Mouse (Mus musculus) CH12.LX (cell line): ENCODE results near the gene Copg2. TPM values are rescaled to one million over a fixed set of nuclear protein-coding genes. Genes with fewer than 3 reads are reported as not detected.

ENCODE experiments used
- DNase-seq: peaks from one replicate; pipeline ENCODE4 v3.0.0-alpha.2; 2013; ENCODE audit errors: extremely low read depth
- H3K27ac ChIP-seq: 2 replicates; pipeline ENCODE4 v1.5.1; 2012; ENCODE audit warnings: low read depth, mild to moderate bottlenecking, control low read depth, moderate library complexity; ENCODE audit not compliant: insufficient read depth
- H3K27me3 ChIP-seq: replicated peaks from 2 replicates; pipeline ENCODE3; 2012; ENCODE audit warnings: inconsistent platforms
- H3K36me3 ChIP-seq, 2 experiments: replicated peaks in 1 of 2; 2 replicates each; pipeline versions ENCODE3 to v1.6.1; 2012; ENCODE audit warnings: inconsistent platforms in 1 of 2, low read length in 1 of 2, mild to moderate bottlenecking in 1 of 2, mixed read lengths in 1 of 2, moderate library complexity in 1 of 2; ENCODE audit not compliant: control insufficient read depth in 1 of 2, insufficient read depth in 1 of 2
- H3K4me1 ChIP-seq, 2 experiments: 2 replicates each; pipeline ENCODE4 v1.6.1; 2012; ENCODE audit warnings: inconsistent platforms in 1 of 2, moderate library complexity in 1 of 2; ENCODE audit not compliant: insufficient read depth in 2 of 2, control insufficient read depth in 1 of 2
- H3K4me2 ChIP-seq: 2 replicates; pipeline ENCODE4 v1.6.1; 2012; ENCODE audit warnings: low read depth, mild to moderate bottlenecking, control low read depth; ENCODE audit not compliant: poor library complexity, insufficient read depth, severe bottlenecking
- H3K4me3 ChIP-seq, 3 experiments: fragments of 150-350 bp in 1 of 3; sonication (generic) in 1 of 3; replicated peaks in 1 of 3; 2 replicates each; pipeline versions ENCODE3 to v1.5.1; 2011 to 2012; ENCODE audit warnings: low read depth in 2 of 3, low read length in 2 of 3, mild to moderate bottlenecking in 2 of 3, moderate library complexity in 2 of 3, control low read depth in 1 of 3, improper control_type of control experiment in 1 of 3, inconsistent platforms in 1 of 3, mixed read lengths in 1 of 3; ENCODE audit not compliant: poor library complexity in 1 of 3
- H3K79me2 ChIP-seq: replicated peaks from 2 replicates; pipeline ENCODE4 v1.6.1; 2012; ENCODE audit warnings: mild to moderate bottlenecking, moderate library complexity; ENCODE audit not compliant: control insufficient read depth, poor library complexity, insufficient read depth, severe bottlenecking; ENCODE audit errors: extremely low read depth
- H3K9ac ChIP-seq: 2 replicates; pipeline ENCODE4 v1.6.1; 2012; ENCODE audit warnings: low read depth, mild to moderate bottlenecking, control low read depth, moderate library complexity; ENCODE audit not compliant: insufficient read depth
- H3K9me3 ChIP-seq: replicated peaks from 2 replicates; pipeline ENCODE3; 2012; ENCODE audit warnings: low read length, inconsistent platforms, mixed read lengths
- CHD1 ChIP-seq: IDR thresholded peaks from 2 replicates; pipeline ENCODE4 v1.6.1; 2012; ENCODE audit warnings: low read depth, low read length, improper control_type of control experiment, inconsistent platforms
- CHD2 ChIP-seq: IDR thresholded peaks from 2 replicates; pipeline ENCODE4 v1.6.1; 2011; ENCODE audit warnings: low read length, improper control_type of control experiment
- CTCF ChIP-seq, 2 experiments: IDR thresholded peaks in 1 of 2; conservative IDR thresholded peaks in 1 of 2; 2 replicates each; pipeline ENCODE4 v1.5.1; 2011 to 2012; ENCODE audit warnings: low read depth in 2 of 2, low read length in 2 of 2, improper control_type of control experiment in 1 of 2, inconsistent platforms in 1 of 2, mild to moderate bottlenecking in 1 of 2, moderate library complexity in 1 of 2
- E2F4 ChIP-seq: IDR thresholded peaks from 2 replicates; pipeline ENCODE4 v1.6.1; 2011; ENCODE audit warnings: low read depth, low read length, improper control_type of control experiment; ENCODE audit not compliant: insufficient replicate concordance
- ELF1 ChIP-seq: IDR thresholded peaks from 2 replicates; pipeline ENCODE4 v1.6.1; 2014; ENCODE audit warnings: low read depth, mild to moderate bottlenecking, inconsistent platforms, low read length, improper control_type of control experiment
- ETS1 ChIP-seq: conservative IDR thresholded peaks from 2 replicates; pipeline ENCODE4 v1.6.1; 2012; ENCODE audit warnings: low read depth, mild to moderate bottlenecking, inconsistent platforms, low read length, improper control_type of control experiment, moderate library complexity
- GABPA ChIP-seq: IDR thresholded peaks from 2 replicates; pipeline ENCODE4 v1.6.1; 2012; ENCODE audit warnings: low read depth, low read length, improper control_type of control experiment, inconsistent platforms; ENCODE audit not compliant: insufficient replicate concordance
- HCFC1 ChIP-seq: IDR thresholded peaks from 2 replicates; pipeline ENCODE4 v1.6.1; 2012; ENCODE audit warnings: low read depth, mild to moderate bottlenecking, inconsistent platforms, low read length, improper control_type of control experiment
- JUND ChIP-seq: conservative IDR thresholded peaks from 2 replicates; pipeline ENCODE4 v1.6.1; 2011; ENCODE audit warnings: low read depth, low read length, improper control_type of control experiment
- KAT2A ChIP-seq: IDR thresholded peaks from 2 replicates; pipeline ENCODE4 v1.6.1; 2012; ENCODE audit warnings: low read length, improper control_type of control experiment, inconsistent platforms; ENCODE audit not compliant: insufficient replicate concordance
- MAFK ChIP-seq: IDR thresholded peaks from 2 replicates; pipeline ENCODE4 v1.6.1; 2011; ENCODE audit warnings: low read length, improper control_type of control experiment; ENCODE audit not compliant: insufficient replicate concordance
- MAZ ChIP-seq: IDR thresholded peaks from 2 replicates; pipeline ENCODE4 v1.6.1; 2012; ENCODE audit warnings: low read depth, mild to moderate bottlenecking, inconsistent platforms, low read length, improper control_type of control experiment, moderate library complexity
- MXI1 ChIP-seq: IDR thresholded peaks from 2 replicates; pipeline ENCODE4 v1.6.1; 2011; ENCODE audit warnings: mild to moderate bottlenecking, low read depth, low read length, improper control_type of control experiment
- MYC ChIP-seq: IDR thresholded peaks from 2 replicates; pipeline ENCODE4 v1.6.1; 2011; ENCODE audit warnings: low read depth, mild to moderate bottlenecking, improper control_type of control experiment, low read length
- NELFE ChIP-seq: IDR thresholded peaks from 2 replicates; pipeline ENCODE4 v1.6.1; 2011; ENCODE audit warnings: low read depth, low read length, improper control_type of control experiment
- NRF1 ChIP-seq: IDR thresholded peaks from 2 replicates; pipeline ENCODE4 v1.6.1; 2014; ENCODE audit warnings: low read depth, mild to moderate bottlenecking, inconsistent platforms, low read length, improper control_type of control experiment, moderate library complexity
- SIN3A ChIP-seq: IDR thresholded peaks from 2 replicates; pipeline ENCODE4 v1.6.1; 2012; ENCODE audit warnings: low read length, improper control_type of control experiment, inconsistent platforms
- SMC3 ChIP-seq: IDR thresholded peaks from 2 replicates; pipeline ENCODE4 v1.6.1; 2011; ENCODE audit warnings: low read depth, low read length, improper control_type of control experiment
- TBP ChIP-seq: conservative IDR thresholded peaks from 2 replicates; pipeline ENCODE4 v1.6.1; 2011; ENCODE audit warnings: low read depth, low read length, improper control_type of control experiment
- TCF12 ChIP-seq: IDR thresholded peaks from 2 replicates; pipeline ENCODE4 v1.6.1; 2014; ENCODE audit warnings: low read depth, mild to moderate bottlenecking, inconsistent platforms, low read length, improper control_type of control experiment
- UBTF ChIP-seq: IDR thresholded peaks from 2 replicates; pipeline ENCODE4 v1.6.1; 2012; ENCODE audit warnings: low read depth, mild to moderate bottlenecking, inconsistent platforms, low read length, improper control_type of control experiment, moderate library complexity
- USF1 ChIP-seq: IDR thresholded peaks from 2 replicates; pipeline ENCODE4 v1.6.1; 2014; ENCODE audit warnings: low read depth, mild to moderate bottlenecking, inconsistent platforms, low read length, improper control_type of control experiment
- USF2 ChIP-seq: conservative IDR thresholded peaks from 2 replicates; pipeline ENCODE4 v1.6.1; 2011; ENCODE audit warnings: low read depth, low read length, improper control_type of control experiment
- ZC3H11A ChIP-seq: IDR thresholded peaks from 2 replicates; pipeline ENCODE4 v1.6.1; 2012; ENCODE audit warnings: low read depth, mild to moderate bottlenecking, inconsistent platforms, low read length, improper control_type of control experiment
- ZMIZ1 ChIP-seq: IDR thresholded peaks from 2 replicates; pipeline ENCODE4 v1.6.1; 2012; ENCODE audit warnings: low read depth, mild to moderate bottlenecking, inconsistent platforms, low read length, improper control_type of control experiment
- ZNF384 ChIP-seq: IDR thresholded peaks from 2 replicates; pipeline ENCODE4 v1.6.1; 2012; ENCODE audit warnings: low read depth, low read length, improper control_type of control experiment, inconsistent platforms
- dilution Hi-C: fragments of 300-500 bp; cut with MboI; formaldehyde crosslinking; loops from 2 replicates; pipeline ENCODE4 v1.14.3; 2020; ENCODE audit warnings: low sequenced_read_pairs; ENCODE audit not compliant: extremely low pct_unique_long_range_greater_than_20kb, extremely low pct_ligation_motif_present
- in situ Hi-C: fragments of 300-500 bp; cut with MboI; formaldehyde crosslinking; loops from 3 replicates; pipeline ENCODE4 v1.14.3; 2019; ENCODE audit warnings: low sequenced_read_pairs, low pct_ligation_motif_present, low pct_unique_long_range_greater_than_20kb, mixed read lengths
- polyA plus RNA-seq: library from polyadenylated mRNA; unstranded; fragments of >175 nt; gene quantifications from 2 replicates; pipeline ENCODE4 v1.2.1, GENCODE M21; 2012; ENCODE audit warnings: low read depth; ENCODE audit not compliant: insufficient read length
- total RNA-seq, 2 experiments: library from RNA; depleted of rRNA; stranded (reverse); fragments of 300-350 nt in 1 of 2; fragments of >200 nt in 1 of 2; gene quantifications; 2 replicates each; pipeline ENCODE4 v1.2.3; 2012 to 2014

Gene Copg2
- total and polyA plus RNA-seq, 3 experiments = 23.3 to 43.7 (median 28.9) TPM

DNA sequence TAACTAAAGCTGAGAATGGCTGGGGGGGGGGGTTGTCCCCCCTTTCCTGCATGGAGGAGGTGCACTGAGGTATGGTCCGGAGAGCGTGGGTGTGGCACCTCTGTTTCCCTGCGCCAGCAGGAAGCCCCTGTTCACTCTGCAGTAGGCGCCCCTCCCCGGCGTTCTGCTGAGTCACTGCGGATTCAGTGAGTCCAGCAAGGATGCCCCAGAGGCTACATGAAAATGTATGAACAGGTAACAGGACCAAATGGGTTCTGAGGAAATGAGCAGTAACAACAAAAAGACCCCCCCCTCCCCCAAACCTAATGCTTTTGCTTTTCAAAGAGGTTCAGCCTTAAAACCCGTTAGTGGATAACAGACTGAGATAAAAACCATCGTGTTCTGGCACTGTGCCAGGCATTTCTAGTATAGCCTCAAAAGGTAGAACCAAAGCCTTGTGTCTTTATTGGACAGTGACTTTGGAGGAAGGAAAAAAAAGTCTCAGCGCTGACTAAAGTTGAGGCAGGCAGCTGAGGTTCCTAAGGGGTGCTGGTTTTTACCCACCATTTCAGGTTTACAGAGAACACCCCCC is 157.3 kb downstream of the Copg2 start:
- Histone ChIP-seq H3K4me2 (no peak overlapping the region), H3K4me1 (no peaks in the 10 kb centered on the region), H3K9ac (no peak overlapping the region), H3K36me3 (peaks cover 0 to 11% of the 10 kb centered on the region in 2 experiments), H3K27me3 (no peaks in the 10 kb centered on the region), H3K27ac (no peak overlapping the region), H3K4me3 (no peak overlapping the region), H3K9me3 (peaks cover 25% of the 10 kb centered on the region), H3K79me2 (no peaks in the 10 kb centered on the region)
- dilution Hi-C loops (no loop called here), in situ Hi-C loops (no loop called here)
- no peak for DNase-seq
- no peak for TF ChIP-seq MYC
- no peak for TF ChIP-seq KAT2A
- TF ChIP-seq SIN3A = no peak
- TF ChIP-seq HCFC1 = no peak
- TF ChIP-seq CHD2 = no peak
- TF ChIP-seq CTCF (conservative IDR thresholded peaks at IDR 0.05 in 1 of 2, IDR thresholded peaks at IDR 0.05 in 1 of 2; ENCODE audit: low read depth in 2 of 2, low read length in 2 of 2) = no peak
- no peak for TF ChIP-seq ZMIZ1
- TF ChIP-seq E2F4 = no peak
- TF ChIP-seq ETS1 = no peak
- TF ChIP-seq USF1 = no peak
- no peak for TF ChIP-seq NELFE
- TF ChIP-seq ZNF384 = no peak
- TF ChIP-seq SMC3 = no peak
- TF ChIP-seq CHD1 = no peak
- TF ChIP-seq TBP = no peak
- no peak for TF ChIP-seq MAZ
- TF ChIP-seq MAFK = no peak
- no peak for TF ChIP-seq ZC3H11A
- TF ChIP-seq GABPA = no peak
- no peak for TF ChIP-seq JUND

DNA sequence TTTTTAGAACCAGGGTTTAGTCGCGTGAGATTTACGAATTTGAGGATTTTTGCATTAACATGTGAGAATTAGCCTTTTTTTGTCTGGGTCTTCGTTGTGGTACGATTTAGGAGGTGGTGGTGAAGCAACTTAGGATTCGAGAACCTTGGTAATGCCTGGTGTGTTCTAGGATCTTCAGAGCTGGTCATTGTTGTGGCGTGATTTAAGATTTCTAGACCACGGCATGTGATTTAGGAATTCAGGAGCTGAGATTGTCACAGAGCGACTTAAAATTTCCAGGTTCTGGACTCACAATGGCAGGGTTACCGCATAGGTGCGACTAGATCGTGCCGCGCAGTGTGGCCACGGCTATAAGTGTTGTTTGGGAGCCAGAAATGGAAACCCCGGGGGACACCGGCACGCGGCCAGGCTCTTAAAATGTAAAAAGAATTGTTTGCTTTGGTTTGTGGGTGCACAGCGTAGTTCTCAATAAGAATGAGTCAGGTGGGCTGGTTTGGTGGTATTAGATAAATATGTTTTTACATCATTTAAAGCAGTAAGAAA is 158.1 kb downstream of the Copg2 start:
- TF ChIP-seq TCF12 (no peak), HCFC1 (no peak), USF2 (no peak), MAFK (no peak), CHD2 (no peak), USF1 (no peak), MXI1 (no peak), SMC3 (no peak), ELF1 (no peak), ETS1 (no peak), CHD1 (no peak), MAZ (no peak), UBTF (no peak), NRF1 (no peak), ZC3H11A (no peak)
- TF ChIP-seq, all 38 proteins: peak for 0
- Histone ChIP-seq H3K9me3 (peaks cover 25% of the 10 kb centered on the region), H3K36me3 (peaks cover 0 to 6% of the 10 kb centered on the region in 2 experiments), H3K27ac (no peak overlapping the region), H3K27me3 (no peaks in the 10 kb centered on the region), H3K4me1 (no peaks in the 10 kb centered on the region), H3K4me2 (no peak overlapping the region), H3K4me3 (no peak overlapping the region), H3K9ac (no peak overlapping the region), H3K79me2 (no peaks in the 10 kb centered on the region)
- in situ Hi-C loops (no loop called here), dilution Hi-C loops (no loop called here)
- no peak for DNase-seq
